Mouse (Mus musculus): ENCODE results near the gene Cpne5. TPM values are rescaled to one million over a fixed set of nuclear protein-coding genes. Genes with fewer than 3 reads are reported as not detected.

Cpne5 gene
- polyA plus RNA-seq, 1 experiment from 2014 or later, result 0.93 TPM

DNA sequence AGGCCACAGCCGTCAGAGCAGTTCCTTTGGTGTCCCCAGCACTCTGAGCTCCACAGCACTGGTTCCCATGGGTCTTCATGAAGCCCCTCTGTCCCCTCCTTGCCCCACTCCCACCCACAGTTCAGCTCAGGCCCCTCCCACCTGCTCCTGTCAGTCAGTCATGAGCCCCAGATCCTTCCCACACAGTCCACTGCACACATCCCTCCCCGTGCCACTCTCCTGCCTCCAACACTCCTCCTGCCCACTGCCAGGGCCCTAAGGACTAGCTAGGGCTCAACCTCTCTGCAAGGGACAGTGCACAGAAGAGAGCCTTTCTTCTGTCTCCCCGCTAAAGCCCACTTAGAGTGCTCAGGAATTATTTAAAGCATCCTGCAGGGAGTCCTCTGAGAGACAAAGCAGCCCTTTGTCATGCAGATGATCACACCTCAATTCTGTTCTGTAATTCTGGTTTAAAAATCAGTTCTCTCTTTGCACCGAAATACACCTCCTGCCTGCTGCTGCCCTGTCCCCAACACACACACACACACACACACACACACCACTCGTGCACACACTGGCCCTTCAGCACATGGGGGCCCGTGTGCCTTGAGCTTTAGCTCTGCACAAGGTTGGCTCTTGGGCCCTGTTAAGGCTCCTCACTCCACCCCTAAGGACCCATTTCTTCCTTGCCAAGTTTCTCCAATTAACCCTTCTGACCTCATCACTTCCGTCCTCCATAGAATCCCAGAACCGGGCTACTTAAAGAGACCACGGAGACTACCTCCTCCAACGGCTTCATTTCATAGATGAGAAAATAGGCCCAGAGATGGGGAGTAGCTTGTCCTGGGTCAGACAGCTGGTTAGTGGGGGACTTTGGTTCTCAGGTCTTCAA, 50.7 kb downstream of the Cpne5 start:
- Histone ChIP-seq H3K9me3 (ENCODE audit: control insufficient read depth, low read length) (no peaks in the 10 kb centered on the region), H3K27ac (ENCODE audit: low read depth, low read length) (no peak overlapping the region)

DNA sequence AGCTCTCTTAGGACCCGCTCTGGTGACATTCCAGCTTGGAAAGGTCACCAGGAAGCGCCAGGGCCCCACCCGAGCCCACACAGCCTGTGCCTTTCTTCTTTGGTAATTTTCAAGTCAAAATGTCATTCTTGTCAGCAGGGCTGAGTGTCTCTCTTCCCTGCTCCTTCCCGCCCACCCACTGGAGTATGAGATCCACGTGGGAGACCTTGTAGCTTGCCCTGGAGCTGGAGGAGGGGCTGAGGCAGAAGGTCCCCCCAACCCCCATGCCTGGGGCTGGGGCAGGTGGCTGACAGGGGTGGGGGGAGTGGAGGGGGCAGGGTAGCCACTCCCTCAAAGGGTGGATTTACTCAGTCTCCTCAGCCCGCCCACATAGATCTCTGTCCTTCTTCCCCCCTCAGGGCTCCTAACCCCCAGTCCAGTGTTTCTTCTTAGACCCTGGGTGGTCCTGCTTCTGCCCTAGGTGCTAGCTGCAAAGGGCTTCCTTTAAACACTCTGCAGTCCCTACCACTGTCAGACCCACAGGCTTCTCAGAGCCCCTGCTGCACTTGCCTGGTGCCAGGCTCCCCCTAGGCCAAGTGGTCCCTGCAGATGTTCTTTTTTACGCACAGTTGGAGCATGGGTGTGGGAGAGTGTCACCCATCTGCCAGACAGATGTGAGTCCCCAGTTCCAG, 52.5 kb downstream of the Cpne5 start:
- Histone ChIP-seq H3K9ac (ENCODE audit: low read depth, low read length) (no peak overlapping the region), H3K27me3 (replicated peaks; ENCODE audit: control insufficient read depth, insufficient read depth, low read length) (peaks cover 18% of the 10 kb centered on the region), H3K4me3 (ENCODE audit: low read depth, low read length) (no peak overlapping the region), H3K36me3 (ENCODE audit: control insufficient read depth, insufficient read depth, low read length) (no peaks in the 10 kb centered on the region), H3K4me1 (replicated peaks; ENCODE audit: control insufficient read depth, insufficient read depth, low read length) (peaks cover 14% of the 10 kb centered on the region), H3K27ac (ENCODE audit: low read depth, low read length) (no peak overlapping the region), H3K4me2 (no peak overlapping the region), H3K9me3 (ENCODE audit: control insufficient read depth, low read length) (no peaks in the 10 kb centered on the region)
- WGBS, result 52% methylated on average over 7 of the region's 7 CpGs
- no peak for ATAC-seq (replicated peaks; ENCODE audit: low FRiP score)
- DNase-seq (ENCODE audit: low spot score), result no peak

More for the DNA sequence above, 50.7 kb downstream of the Cpne5 start:
- no peak for DNase-seq (ENCODE audit: low spot score)
- H3K36me3 ChIP-seq (ENCODE audit: control insufficient read depth, insufficient read depth, low read length), result no peaks in the 10 kb centered on the region
- WGBS, result 55% methylated on average over 10 of the region's 10 CpGs
- no peak overlapping the region for H3K4me2 ChIP-seq
- ATAC-seq (replicated peaks; ENCODE audit: low FRiP score), result no peak
- no peak overlapping the region for H3K9ac ChIP-seq (ENCODE audit: low read depth, low read length)
- H3K4me1 ChIP-seq (replicated peaks; ENCODE audit: control insufficient read depth, insufficient read depth, low read length), result peaks cover 14% of the 10 kb centered on the region
- H3K27me3 ChIP-seq (replicated peaks; ENCODE audit: control insufficient read depth, insufficient read depth, low read length), result peaks cover 18% of the 10 kb centered on the region
- no peak overlapping the region for H3K4me3 ChIP-seq (ENCODE audit: low read depth, low read length)

DNA sequence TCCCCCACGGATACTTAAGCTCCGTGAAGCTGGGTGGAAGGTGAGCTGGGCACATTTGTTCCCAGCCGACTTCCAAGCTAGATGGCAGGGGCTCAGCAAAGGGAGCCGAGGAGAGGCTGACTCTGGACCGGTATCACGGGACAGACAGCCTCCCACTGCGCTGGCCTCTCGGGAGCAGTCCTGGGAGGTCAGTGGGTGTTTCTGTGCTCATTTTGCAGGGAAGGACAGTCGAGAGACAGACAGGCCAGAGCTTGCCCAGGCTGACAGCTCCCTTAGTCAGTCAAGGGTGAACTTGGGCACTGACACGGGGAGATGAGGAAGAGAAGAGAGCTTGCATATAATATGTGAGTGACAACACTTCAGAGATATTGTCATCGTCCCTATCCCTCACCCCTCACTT, 54.8 kb downstream of the Cpne5 start:
- no peak overlapping the region for H3K4me2 ChIP-seq
- peaks cover 8% of the 10 kb centered on the region; the same call in 1 of the 2 replicates for H3K4me1 ChIP-seq (replicated peaks; ENCODE audit: control insufficient read depth, insufficient read depth, low read length)
- no peaks in the 10 kb centered on the region for H3K27me3 ChIP-seq (replicated peaks; ENCODE audit: control insufficient read depth, insufficient read depth, low read length)
- ATAC-seq (replicated peaks; ENCODE audit: low FRiP score) (no peak), DNase-seq (ENCODE audit: low spot score) (no peak)
- 63% methylated on average over 11 of the region's 11 CpGs for WGBS
- no peak overlapping the region for H3K27ac ChIP-seq (ENCODE audit: low read depth, low read length)
- no peak overlapping the region for H3K4me3 ChIP-seq (ENCODE audit: low read depth, low read length)
- no peak overlapping the region for H3K9ac ChIP-seq (ENCODE audit: low read depth, low read length)
- no peaks in the 10 kb centered on the region for H3K9me3 ChIP-seq (ENCODE audit: control insufficient read depth, low read length)
- H3K36me3 ChIP-seq (ENCODE audit: control insufficient read depth, insufficient read depth, low read length), result no peaks in the 10 kb centered on the region

DNA sequence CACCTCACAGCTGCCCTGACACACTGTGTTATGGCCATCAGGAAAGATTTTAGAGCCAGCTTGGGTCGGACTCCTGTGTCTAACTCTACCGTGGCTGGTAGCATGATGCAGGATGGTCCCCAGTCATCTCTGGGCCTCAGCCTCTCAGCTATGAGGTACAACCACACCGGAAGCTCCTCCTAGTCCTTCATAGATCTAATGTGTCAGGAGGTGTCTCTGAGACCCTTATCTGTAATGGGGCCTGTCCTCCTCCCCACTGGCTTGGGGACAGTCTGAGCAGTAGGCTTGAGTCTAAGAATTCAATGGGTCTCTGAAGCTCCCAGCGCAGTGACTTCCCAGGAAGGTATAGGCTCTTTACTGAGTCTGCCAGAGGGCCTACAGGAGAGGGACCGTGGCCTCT, 56.2 kb downstream of the Cpne5 start:
- H3K4me3 ChIP-seq (ENCODE audit: low read depth, low read length), result no peak overlapping the region
- ATAC-seq (replicated peaks; ENCODE audit: low FRiP score) (no peak; the same call in 1 of the 2 replicates), DNase-seq (ENCODE audit: low spot score) (no peak)
- peaks cover 8% of the 10 kb centered on the region; the same call in 1 of the 2 replicates for H3K4me1 ChIP-seq (replicated peaks; ENCODE audit: control insufficient read depth, insufficient read depth, low read length)
- whole genome bisulfite sequencing, result 66% methylated on average over 5 of the region's 5 CpGs
- 0 out of 2 replicates have a peak overlapping the region, but pooled peaks have one; percentile 29 for H3K27ac ChIP-seq (ENCODE audit: low read depth, low read length)
- H3K9ac ChIP-seq (ENCODE audit: low read depth, low read length), result no peak overlapping the region
- no peak overlapping the region for H3K4me2 ChIP-seq
- H3K27me3 ChIP-seq (replicated peaks; ENCODE audit: control insufficient read depth, insufficient read depth, low read length), result no peaks in the 10 kb centered on the region
- no peaks in the 10 kb centered on the region for H3K36me3 ChIP-seq (ENCODE audit: control insufficient read depth, insufficient read depth, low read length)
- no peaks in the 10 kb centered on the region for H3K9me3 ChIP-seq (ENCODE audit: control insufficient read depth, low read length)

DNA sequence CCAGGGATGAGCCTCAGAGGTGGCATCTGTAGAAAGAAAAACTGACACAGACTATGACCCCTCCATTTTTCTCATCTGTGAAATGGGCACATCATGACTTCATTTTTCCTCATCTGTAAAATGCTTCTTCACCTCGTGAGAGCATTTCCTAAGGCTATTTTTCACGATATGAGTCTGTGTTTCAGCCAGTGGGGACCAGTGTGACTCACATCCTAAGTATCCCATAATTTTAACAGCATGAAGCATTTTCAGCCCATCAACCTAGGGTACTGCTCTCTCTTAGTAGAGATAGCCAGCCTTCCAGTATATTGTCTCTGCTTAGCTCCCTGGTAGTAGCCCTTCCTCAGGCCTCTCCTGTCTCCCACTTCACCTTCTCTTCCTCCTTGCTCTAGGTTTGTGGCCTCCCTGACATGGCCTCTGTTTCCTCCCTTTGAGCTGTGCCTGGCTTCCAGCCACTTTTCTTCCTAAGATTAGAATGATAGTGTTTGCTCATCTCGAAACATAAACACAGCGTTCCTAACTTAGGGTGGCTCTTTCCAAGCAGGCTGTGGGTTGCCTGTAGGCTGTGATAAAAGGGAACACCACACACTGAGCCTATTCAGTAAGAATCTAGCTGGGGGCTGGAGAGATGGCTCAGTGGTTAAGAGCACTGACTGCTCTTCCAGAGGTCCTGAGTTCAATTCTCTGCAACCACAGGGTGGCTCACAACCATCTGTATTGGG, 57.4 kb downstream of the Cpne5 start:
- no peak overlapping the region for H3K9ac ChIP-seq (ENCODE audit: low read depth, low read length)
- no peak overlapping the region for H3K4me2 ChIP-seq
- WGBS, result 60% methylated on average over 4 of the region's 4 CpGs
- no peak for DNase-seq (ENCODE audit: low spot score)
- H3K27me3 ChIP-seq (replicated peaks; ENCODE audit: control insufficient read depth, insufficient read depth, low read length), result no peaks in the 10 kb centered on the region
- no peak overlapping the region for H3K27ac ChIP-seq (ENCODE audit: low read depth, low read length)
- peaks cover 6% of the 10 kb centered on the region; the same call in 1 of the 2 replicates for H3K4me1 ChIP-seq (replicated peaks; ENCODE audit: control insufficient read depth, insufficient read depth, low read length)
- no peak for ATAC-seq (replicated peaks; ENCODE audit: low FRiP score)
- no peaks in the 10 kb centered on the region for H3K36me3 ChIP-seq (ENCODE audit: control insufficient read depth, insufficient read depth, low read length)
- no peaks in the 10 kb centered on the region for H3K9me3 ChIP-seq (ENCODE audit: control insufficient read depth, low read length)
- H3K4me3 ChIP-seq (ENCODE audit: low read depth, low read length), result no peak overlapping the region

DNA sequence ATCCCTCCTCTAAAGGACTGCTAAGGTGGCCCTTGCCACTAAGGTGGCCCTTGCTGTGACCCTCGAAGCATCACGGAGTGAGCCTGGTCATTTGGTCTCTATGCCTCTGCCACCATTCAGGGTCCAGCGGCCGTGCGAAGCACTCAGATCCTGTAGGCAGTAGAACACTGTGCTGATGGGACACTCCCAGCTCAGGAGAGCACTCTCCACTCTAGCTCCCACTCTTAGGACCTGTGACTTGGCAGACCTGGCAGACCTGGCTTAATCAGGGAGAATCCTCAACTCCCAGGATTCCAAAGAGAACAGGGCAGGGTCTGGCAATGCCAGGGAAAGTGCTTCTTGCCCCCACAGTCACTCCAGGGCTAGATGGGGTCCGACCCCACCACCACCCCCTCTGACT, 58.0 kb downstream of the Cpne5 start:
- DNase-seq (ENCODE audit: low spot score) (no peak), ATAC-seq (replicated peaks; ENCODE audit: low FRiP score) (no peak)
- no peak overlapping the region for H3K4me2 ChIP-seq
- no peak overlapping the region for H3K9ac ChIP-seq (ENCODE audit: low read depth, low read length)
- 0 out of 2 replicates have a peak, but pooled peaks cover 3% of the 10 kb centered on the region for H3K4me1 ChIP-seq (replicated peaks; ENCODE audit: control insufficient read depth, insufficient read depth, low read length)
- no peaks in the 10 kb centered on the region for H3K27me3 ChIP-seq (replicated peaks; ENCODE audit: control insufficient read depth, insufficient read depth, low read length)
- no peak overlapping the region for H3K4me3 ChIP-seq (ENCODE audit: low read depth, low read length)
- no peak overlapping the region for H3K27ac ChIP-seq (ENCODE audit: low read depth, low read length)
- no peaks in the 10 kb centered on the region for H3K36me3 ChIP-seq (ENCODE audit: control insufficient read depth, insufficient read depth, low read length)
- 82% methylated on average over 6 of the region's 6 CpGs for WGBS
- H3K9me3 ChIP-seq (ENCODE audit: control insufficient read depth, low read length), result no peaks in the 10 kb centered on the region

DNA sequence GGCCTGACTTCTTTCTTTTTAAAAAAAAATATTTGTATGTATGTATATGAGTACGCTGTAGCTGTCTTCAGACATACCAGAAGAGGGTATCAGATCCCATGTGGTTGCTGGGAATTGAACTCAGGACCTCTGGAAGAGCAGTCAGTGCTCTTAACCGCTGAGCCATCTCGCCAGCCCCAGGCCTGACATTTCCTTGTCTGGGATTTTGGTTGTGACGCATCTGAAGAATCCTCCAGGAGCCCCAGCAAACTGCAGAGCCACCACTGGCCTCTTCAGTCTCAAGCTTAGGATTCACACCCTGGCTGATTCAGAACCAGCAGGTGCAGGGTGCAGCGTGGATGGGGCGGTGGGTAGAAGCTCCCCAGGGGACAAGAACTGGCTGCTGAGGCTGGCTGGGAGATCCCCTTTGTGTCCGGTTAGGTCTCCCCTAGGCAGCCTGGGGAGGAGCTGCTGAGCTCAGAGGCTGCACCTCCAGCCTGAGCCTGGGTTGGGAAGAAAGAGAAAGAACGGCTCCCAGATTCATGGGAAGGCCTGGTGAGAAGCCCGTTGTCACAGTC, 59.4 kb downstream of the Cpne5 start:
- H3K9me3 ChIP-seq (ENCODE audit: control insufficient read depth, low read length), result no peaks in the 10 kb centered on the region
- no peaks in the 10 kb centered on the region for H3K36me3 ChIP-seq (ENCODE audit: control insufficient read depth, insufficient read depth, low read length)
- H3K4me2 ChIP-seq, result no peak overlapping the region
- no peak overlapping the region for H3K27ac ChIP-seq (ENCODE audit: low read depth, low read length)
- H3K4me1 ChIP-seq (replicated peaks; ENCODE audit: control insufficient read depth, insufficient read depth, low read length), result 0 out of 2 replicates have a peak, but pooled peaks cover 3% of the 10 kb centered on the region
- ATAC-seq (replicated peaks; ENCODE audit: low FRiP score) (no peak), DNase-seq (ENCODE audit: low spot score) (no peak)
- 71% methylated on average over 9 of the region's 9 CpGs for WGBS
- H3K27me3 ChIP-seq (replicated peaks; ENCODE audit: control insufficient read depth, insufficient read depth, low read length), result no peaks in the 10 kb centered on the region
- H3K9ac ChIP-seq (ENCODE audit: low read depth, low read length), result no peak overlapping the region
- H3K4me3 ChIP-seq (ENCODE audit: low read depth, low read length), result no peak overlapping the region

Data from liver, embryonic 11.5 days (tissue).